Mouse (Mus musculus) c-Kit-positive CD71-positive TER-119-negative erythroid progenitor cells, embryonic 14.5 days (primary cell): ENCODE data around the gene Olfr432.
"Not testable (repeated sequence)": the region's sequence is repeated elsewhere in the genome, so short reads cannot be mapped to it uniquely, and the experiment has no call there.

Experiments
- DNase-seq: peaks from one replicate; pipeline ENCODE4 v3.0.0-alpha.2; 2013; ENCODE audit warnings: low read depth

Olfr432 gene

DNA sequence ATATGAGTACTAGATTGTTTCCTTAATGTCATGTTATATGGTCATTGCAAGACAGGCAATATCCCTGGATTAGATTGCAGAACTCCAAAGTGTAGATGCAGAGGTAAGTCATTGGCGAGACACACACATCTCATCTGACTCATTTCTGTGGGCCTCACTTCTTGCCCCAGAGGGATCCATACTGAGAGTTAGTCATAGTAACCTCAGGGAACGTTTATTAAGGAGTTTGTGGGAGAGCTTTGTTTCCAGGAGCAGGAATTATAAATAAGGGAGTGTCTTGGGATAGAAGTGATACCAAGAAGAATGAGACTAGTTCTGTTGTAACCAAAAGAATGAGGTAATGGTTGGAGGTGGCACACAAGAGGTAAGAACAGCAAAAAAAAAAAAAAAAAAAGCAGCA is at the start of gene Olfr432:
Gene Olfr432, plus strand, starts transcription at position 313 of the 400 bp plus-strand sequence.
- DNase-seq = no peak

DNA sequence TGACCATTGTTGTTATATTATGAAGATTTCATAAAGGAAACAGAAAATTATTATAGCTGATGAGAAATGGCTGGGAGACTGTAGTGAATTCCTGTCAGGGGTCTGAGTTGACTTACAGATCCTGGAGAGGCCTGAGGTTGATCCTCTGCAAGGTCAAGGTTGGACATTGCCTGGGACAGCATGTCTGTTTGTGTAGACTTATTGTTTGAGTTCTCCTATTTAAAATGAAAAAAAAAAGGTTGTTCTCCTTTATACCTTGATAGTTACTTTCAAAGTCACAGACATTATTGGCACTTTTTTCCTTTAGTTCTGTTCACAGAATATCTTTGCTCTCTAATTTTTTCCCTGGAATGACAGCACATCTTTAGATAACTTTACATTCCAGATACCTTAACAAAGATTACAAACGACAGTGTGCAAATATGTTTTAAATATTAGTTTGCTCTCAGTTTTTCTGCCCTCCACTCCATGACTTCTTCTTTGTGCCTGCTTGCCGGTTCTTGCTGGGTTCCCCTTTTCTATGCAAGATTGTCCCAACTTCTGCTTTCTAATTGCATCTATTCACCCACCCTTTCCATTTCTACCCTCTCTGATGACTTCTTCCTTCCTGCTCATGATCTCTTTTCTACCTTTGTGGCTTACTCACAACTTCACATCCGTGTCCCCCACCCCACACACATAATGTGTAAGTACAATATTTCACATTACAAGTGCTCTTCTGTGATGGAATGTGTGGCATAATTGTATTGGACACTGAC is 44.5 kb upstream of the Olfr432 start:
- not testable (repeated sequence) for DNase-seq

DNA sequence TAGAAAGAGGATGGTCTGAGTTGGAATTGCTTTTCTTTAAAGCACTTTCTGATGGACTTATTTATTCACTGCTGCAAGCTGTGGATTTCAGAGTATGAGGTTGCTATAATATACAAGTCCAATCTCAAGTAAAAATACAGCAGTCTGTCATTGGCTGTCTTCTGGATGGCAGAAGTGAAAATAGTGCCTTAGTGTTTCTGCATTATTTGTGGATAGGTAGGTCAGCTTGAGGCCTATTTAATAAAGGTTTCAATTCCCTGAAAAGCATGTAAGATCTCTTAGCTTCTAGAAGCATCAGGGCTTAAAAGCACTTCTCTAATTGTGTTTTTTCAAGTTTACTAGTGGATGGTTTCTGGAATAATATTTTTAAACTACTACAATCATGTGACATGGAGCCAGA is 42.0 kb upstream of the Olfr432 start:
- not testable (repeated sequence) for DNase-seq

DNA sequence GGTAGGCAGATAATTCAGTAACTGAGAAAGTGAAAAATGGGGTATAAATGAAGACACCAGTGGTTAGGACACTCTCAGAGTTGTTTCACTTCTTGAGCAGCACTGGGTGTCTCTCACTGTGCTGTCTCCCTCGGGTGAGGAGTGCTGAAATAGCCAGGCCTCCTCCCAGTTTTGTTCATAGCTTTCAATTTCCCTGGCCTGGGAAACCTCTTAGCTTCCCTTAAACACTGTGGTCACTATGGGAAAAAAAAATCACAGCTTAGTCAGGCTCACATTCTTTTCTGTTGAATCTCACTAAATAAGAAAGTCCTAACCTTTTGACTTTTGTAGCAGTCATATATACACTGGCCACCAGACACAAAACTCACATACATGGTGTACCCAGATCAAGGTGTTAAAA is 17.3 kb upstream of the Olfr432 start, which contains the start of gene Ifi205:
Gene Ifi205, minus strand, starts transcription at position 113 of the 400 bp plus-strand sequence.
- DNase-seq = no peak

DNA sequence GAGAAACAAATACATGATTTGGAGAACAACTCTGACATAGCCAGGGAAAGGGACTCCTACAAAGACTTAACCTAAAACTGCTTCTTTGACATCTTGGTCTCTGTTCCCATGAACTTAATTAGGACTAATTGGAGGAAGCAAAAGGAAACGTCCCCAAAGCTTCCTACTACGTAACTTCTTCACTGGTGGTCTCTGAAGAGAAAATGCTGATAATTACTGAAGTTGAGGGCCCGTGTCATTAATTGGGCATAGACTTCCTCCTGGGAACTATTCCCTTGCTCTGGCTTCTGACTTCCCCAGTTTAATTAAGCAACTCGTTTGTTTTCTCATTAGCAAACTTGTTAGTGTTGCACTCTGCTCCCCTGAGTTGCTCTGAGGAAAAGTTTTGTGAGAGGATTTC is 13.2 kb upstream of the Olfr432 start:
- no peak for DNase-seq

DNA sequence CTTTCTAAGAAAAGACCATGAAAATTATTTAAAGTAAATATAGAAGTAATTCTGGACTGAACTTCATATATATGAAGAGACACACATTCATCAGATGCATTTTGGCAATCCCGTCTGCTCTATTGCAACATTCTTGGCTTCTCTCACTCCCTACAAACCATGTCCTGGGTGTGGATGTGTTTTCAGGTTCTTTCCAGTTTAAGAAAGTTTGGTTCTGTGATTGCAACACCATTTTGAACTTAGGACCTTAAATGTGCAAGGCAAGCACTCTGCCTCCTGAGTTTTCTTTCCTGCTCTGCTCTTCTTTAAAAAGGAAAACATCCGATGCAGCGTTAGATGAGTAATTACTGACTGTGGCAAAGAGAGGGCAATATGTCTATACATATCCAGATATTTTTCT is 10.5 kb upstream of the Olfr432 start:
- no peak for DNase-seq

DNA sequence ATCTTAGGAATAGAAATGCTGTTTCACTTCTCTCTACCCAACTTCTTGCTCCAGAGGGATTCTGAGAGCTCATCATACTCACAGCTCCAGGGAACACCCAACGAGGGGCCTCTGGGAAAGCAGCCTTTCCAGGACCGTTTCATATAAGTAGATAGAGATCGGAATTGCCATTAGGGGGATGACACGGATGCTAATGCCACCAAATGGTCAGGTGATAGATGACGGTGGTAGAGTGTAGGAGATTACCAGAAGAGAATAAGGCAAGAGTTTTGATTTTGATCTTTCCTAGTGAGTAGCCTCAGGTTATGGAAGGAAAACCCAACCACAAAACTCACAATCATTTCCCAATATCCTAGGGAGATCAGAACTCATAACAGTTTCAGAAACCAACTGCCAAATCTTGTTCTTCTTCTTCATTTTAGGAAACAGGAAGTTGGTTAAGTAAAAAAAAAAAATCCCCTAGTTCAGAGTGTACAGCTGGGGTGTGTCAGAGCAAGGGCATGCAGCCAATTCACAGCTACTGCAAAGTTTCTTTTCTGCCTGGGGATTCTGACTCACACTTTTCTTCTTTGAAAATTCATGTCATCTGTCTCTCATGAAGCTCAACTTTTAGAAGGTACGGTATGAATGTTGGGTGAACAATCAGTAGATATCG is 8.4 kb upstream of the Olfr432 start, which contains the start of gene Olfr433:
Gene Olfr433, plus strand, starts transcription at position 183 of the 655 bp plus-strand sequence.
- DNase-seq = no peak

DNA sequence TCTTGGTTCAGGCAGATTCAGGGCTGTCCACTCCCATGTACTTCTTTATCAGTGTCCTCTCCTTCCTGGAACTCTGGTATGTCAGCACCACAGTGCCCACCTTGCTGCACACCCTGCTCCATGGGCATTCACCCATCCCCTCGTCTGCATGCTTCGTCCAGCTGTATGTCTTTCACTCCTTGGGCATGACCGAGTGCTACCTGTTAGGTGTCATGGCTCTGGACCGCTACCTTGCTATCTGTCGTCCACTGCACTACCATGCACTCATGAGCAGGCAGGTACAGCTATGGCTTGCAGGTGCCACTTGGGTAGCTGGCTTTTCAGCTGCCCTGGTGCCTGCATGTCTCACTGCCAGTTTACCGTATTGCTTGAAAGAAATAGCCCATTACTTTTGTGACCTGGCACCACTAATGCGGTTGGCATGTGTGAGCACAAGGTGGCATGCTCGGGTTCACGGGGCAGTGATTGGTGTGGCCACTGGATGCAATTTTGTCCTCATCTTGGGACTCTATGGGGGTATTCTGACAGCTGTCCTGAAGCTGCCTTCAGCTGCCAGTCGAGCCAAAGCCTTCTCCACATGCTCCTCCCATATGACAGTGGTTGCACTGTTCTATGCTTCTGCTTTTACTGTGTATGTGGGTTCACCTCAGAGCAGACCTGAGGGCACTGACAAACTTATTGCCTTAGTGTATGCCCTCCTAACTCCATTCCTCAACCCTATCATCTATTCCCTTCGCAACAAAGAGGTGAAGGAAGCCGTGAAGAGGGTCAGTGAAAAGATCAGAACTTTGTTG is 6.7 kb upstream of the Olfr432 start:
- DNase-seq = not testable (repeated sequence)

DNA sequence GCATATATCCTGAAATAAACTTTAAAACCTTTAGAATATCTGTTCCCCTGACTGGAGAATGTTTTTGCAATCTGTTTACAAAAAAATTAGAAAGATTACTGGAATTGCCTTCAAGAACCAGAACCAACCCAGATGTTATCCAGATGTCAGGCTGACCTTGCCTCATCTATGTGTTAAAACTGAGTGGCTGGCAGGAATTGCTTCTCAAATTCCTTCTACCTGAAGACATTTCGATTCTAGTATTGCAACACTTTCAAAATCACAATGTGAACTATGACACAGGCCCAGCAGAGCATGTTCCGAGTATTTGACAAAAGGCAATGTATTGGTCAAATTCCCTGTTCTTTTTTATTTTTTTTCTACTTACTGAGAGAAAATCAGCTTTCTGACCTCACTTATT is 4.6 kb upstream of the Olfr432 start:
- DNase-seq = no peak

DNA sequence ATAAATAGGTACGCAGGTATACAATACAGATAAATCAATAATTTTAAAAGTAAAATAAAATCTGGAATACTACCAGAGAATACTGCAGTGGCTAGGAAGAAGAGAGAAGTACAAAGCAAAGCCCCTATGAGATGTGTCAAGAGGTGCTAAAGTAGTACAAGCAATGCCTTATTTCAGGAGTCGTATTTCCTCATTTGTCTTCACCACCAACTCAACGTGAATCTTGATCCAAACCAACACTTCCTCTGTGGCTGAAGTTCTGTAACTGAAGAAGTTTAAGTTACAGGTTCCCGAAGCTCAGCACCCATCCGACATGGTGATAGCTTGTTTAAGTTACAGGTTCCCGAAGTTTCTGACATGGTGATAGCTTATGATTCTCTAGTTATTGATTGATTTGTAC is 778 bp upstream of the Olfr432 start:
- not testable (repeated sequence) for DNase-seq

DNA sequence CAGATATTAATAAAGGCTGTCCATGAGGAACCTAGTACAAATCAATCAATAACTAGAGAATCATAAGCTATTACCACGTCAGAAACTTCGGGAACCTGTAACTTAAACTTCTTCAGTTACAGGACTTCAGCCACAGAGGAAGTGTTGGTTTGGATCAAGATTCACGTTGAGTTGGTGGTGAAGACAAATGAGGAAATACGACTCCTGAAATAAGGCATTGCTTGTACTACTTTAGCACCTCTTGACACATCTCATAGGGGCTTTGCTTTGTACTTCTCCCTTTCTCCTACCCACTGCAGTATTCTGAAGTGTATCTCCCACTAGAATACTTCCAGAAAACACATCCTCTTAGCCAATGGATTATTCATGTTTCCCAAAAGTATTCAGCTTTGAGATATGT is 352 bp downstream of the Olfr432 start:
- not testable (repeated sequence) for DNase-seq

DNA sequence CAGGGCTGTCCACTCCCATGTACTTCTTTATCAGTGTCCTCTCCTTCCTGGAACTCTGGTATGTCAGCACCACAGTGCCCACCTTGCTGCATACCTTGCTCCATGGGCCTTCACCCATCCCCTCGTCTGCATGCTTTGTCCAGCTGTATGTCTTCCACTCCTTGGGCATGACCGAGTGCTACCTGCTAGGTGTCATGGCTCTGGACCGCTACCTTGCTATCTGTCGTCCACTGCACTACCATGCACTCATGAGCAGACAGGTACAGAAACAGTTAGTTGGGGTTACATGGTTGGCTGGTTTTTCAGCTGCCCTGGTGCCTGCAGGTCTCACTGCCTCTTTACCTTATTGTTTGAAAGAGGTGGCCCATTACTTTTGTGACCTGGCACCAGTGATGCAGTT is 1.5 kb downstream of the Olfr432 start:
- DNase-seq = no peak

DNA sequence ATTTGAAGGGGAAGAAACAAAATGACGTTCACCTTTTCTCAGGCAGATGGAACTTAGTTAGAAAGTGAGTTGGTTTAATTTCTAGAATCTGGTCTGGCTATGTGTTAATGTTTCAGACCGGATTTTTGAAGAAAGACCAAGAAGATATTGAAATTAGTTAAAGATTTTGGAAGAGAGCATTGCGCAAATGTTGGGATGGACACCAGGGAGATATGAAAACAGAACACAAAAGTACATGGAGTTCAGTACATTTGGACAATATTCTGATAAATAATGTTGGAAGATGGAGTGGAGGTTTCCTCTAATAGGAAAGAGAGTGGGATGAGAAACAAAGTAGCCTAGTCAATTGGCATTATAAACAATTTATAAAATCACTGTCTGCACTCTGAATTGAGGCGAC is 2.5 kb downstream of the Olfr432 start:
- DNase-seq = no peak

DNA sequence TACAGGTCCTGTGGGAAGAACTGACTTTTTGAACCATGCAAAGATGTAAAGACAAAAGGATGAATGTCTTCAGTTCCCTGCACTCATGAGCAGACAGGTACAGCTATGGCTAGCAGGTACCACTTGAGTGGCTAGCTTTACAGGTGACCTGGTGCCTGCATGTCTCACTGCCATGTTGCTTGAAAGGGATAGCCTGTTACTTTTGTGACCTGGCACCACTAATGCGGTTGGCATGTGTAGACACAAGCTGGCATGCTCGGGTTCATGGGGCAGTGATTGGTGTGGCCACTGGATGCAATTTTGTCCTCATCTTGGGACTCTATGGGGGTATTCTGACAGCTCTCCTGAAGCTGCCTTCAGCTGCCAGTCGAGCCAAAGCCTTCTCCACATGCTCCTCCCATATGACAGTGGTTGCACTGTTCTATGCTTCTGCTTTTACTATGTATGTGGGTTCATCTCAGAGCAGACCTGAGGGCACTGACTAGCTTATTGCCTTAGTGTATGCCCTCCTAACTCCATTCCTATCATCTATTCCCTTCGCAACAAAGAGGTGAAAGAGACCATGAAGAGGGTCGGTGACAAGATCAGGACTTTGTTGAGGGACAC is 3.0 kb downstream of the Olfr432 start:
- no peak for DNase-seq

DNA sequence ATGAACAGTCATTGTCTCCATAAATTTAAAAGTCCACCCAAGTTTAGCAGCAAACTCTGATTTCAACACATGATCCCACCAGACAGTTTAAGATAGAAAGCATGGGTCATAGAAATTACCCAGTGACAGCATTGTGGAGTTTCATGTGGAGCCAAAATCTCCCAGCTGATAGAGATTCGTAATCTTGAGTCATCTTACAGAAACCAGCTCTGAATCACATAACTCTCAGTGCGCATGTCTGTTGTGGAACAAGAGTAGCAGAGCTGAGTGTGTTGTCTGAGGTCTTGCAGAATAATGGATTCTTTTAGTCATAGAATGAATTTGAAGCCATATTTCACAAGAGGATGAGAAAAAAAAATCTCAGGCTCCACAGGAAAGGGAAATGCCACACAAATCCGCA is 4.0 kb downstream of the Olfr432 start:
- no peak for DNase-seq

DNA sequence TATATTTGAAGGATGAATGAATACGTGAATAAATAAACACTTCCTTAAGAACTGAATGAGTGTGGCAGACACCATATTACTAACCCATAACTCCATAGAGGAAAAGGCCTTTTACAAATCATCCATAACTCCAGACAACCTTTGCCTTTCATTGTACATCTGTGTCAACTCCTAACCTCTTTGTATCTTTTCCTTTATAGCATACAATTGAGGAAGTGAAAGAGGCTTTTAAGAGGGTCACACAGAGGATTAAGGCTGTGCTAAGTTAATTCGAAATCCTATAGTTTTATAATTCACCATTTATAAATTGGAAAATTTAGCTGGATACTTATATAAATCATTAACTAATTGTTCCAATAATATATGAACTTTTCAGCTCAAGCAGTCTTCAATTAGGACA is 6.2 kb downstream of the Olfr432 start:
- DNase-seq = no peak

DNA sequence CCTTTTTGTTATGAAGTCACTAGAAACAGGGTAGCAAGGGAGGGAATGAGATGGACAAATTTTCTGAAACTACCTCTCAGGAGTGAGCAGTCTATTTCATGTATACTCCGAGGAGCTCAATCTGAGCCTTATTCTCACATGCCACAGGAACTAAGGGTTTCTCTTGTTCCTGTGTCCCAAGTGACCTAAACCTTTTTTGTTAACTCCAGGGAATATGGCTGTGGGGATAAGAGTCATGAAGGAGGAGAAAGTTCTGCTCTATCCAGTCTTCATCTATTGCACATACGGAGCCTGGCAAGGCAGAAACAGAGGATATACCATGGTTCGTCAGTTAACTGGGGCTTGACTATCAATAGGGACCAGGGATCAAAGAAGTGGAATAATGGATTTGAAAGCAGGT is 17.3 kb downstream of the Olfr432 start, which contains the start of gene Olfr430:
Gene Olfr430, plus strand, starts transcription at position 301 of the 400 bp plus-strand sequence.
- DNase-seq = no peak

DNA sequence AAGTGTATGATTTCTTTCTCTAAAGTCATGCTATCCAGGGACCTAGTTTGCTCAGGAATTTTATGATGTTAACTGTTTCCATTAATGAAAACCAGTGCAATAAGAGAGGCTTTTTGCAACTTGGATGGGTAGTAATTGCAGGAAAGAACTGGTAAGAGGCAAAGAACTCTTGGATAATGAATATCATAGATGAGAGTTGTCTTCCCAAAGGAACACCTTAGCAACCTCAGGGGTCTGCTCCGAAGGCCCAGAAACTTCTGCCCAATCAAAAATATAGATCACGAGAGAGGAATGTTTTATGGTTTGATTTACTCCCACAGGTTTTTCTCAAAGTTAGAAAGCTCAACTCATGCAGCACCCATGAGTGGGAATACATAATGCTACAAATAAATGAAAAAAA is 35.0 kb downstream of the Olfr432 start, which contains the start of gene Olfr429:
Gene Olfr429, plus strand, starts transcription at position 301 of the 400 bp plus-strand sequence.
- DNase-seq = no peak

DNA sequence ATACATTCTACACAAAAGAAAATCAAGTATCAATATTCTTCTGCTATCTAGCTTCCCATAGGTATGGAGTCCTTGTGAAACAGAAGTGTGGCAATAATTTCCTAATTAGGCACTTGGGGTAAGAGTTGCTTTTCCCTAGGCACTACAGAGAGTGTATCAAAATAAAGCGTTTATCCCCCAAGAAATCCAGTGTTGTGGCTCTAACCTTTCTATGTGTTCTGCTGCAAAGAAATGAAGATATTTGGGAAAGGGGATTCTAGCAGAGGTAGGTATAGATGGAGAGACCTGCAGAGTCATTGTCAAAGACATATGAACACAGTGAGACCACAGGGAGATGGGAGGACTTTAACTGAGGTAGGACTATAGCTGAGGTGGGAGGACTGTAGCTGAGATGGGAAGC is 47.6 kb downstream of the Olfr432 start, which contains the start of gene Olfr427:
Gene Olfr427, plus strand, starts transcription at position 301 of the 400 bp plus-strand sequence.
- no peak for DNase-seq

DNA sequence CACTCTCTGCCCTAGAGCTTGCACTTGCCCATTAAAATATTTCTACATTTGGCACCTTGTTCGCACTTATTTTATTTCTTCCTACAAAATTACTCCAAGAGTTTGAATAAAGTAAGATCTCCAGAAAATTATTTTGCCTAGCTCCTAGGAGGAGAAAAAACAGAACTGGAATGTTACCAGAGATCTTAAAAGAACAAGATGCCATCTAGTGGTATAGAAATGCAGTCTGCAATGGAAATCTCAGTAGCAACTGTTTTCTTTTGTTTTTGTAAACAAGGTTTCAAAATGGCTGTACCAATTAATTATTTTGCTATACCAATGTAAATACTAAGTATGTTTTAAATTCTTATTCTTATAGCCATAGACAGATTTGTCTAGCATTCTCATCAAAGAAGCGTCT is 54.7 kb downstream of the Olfr432 start:
- DNase-seq = no peak
